Mouse (Mus musculus) frontal cortex, postnatal 10 days (tissue): ENCODE measurements around the gene Mrfap1.

Source experiments
- DNase-seq, 2 experiments: peaks; one replicate each; pipeline ENCODE4 v3.0.0; 2022; ENCODE audit warnings: low spot score in 2 of 2, mixed read lengths in 1 of 2

Gene Mrfap1

GRCm38 (mm10) chr5:36786052-36786451 lies 10.5 kb downstream of the Mrfap1 start:
- no peak for DNase-seq

GRCm38 (mm10) chr5:36779512-36779911 lies 17.1 kb downstream of the Mrfap1 start:
- no peak for DNase-seq

- DNase-seq, result no peak
Observed at GRCm38 (mm10) chr5:36778901-36779300, 17.7 kb downstream of the Mrfap1 start.

GRCm38 (mm10) chr5:36777186-36777585 lies 19.4 kb downstream of the Mrfap1 start:
- DNase-seq, result no peak

GRCm38 (mm10) chr5:36776021-36776575 lies 20.5 kb downstream of the Mrfap1 start:
- DNase-seq, result no peak

GRCm38 (mm10) chr5:36775317-36775716 lies 21.3 kb downstream of the Mrfap1 start:
- no peak for DNase-seq

GRCm38 (mm10) chr5:36772586-36772985 lies 24.0 kb downstream of the Mrfap1 start:
- DNase-seq, result no peak

GRCm38 (mm10) chr5:36769603-36770002 lies 27.0 kb downstream of the Mrfap1 start:
- DNase-seq, result no peak

- no peak for DNase-seq
Observed at GRCm38 (mm10) chr5:36766958-36767703, 29.4 kb downstream of the Mrfap1 start.

- DNase-seq, result no peak
Observed at GRCm38 (mm10) chr5:36759848-36760247, 36.7 kb downstream of the Mrfap1 start.

GRCm38 (mm10) chr5:36757033-36757432 lies 39.5 kb downstream of the Mrfap1 start:
- no peak for DNase-seq

GRCm38 (mm10) chr5:36750119-36751078 lies 46.2 kb downstream of the Mrfap1 start:
- no peak for DNase-seq

- DNase-seq, result peak; percentile 86 to 92
Observed at GRCm38 (mm10) chr5:36748536-36749061, 48.0 kb downstream of the Mrfap1 start, which contains the start of gene Bloc1s4. TSS of gene Bloc1s4 (minus strand) at chr5:36748650.

- DNase-seq, result no peak
Observed at GRCm38 (mm10) chr5:36747794-36748535, 48.6 kb downstream of the Mrfap1 start.

GRCm38 (mm10) chr5:36747071-36747470 lies 49.5 kb downstream of the Mrfap1 start:
- DNase-seq, result no peak
